Mouse (Mus musculus) liver, embryonic 13.5 days (tissue): Measurements from ENCODE around the gene Tgm7. TPM values are rescaled to one million over a fixed set of nuclear protein-coding genes. Genes with fewer than 3 reads are reported as not detected.

ENCODE experiments used
- ATAC-seq: fragments of 200-750 bp; cut with Nextera tagmentation; 2 replicates; pipeline ENCODE4 v1.8.0; 2017; ENCODE audit warnings: low read depth, mild to moderate bottlenecking, moderate number of reproducible peaks, moderate library complexity
- DNase-seq: peaks from one replicate; pipeline ENCODE4 v3.0.0; 2022
- H3K27ac ChIP-seq: fragments of 300-500 bp; sonication (generic); 2 replicates; pipeline ENCODE4 v1.5.1; 2015; ENCODE audit warnings: moderate library complexity, mild to moderate bottlenecking, inconsistent platforms
- H3K27me3 ChIP-seq: fragments of 300-500 bp; sonication (generic); 2 replicates; pipeline ENCODE4 v1.6.1; 2015; ENCODE audit warnings: mild to moderate bottlenecking, inconsistent platforms
- H3K36me3 ChIP-seq: fragments of 300-500 bp; sonication (generic); 2 replicates; pipeline ENCODE4 v1.6.1; 2015; ENCODE audit warnings: mild to moderate bottlenecking, inconsistent platforms
- H3K4me1 ChIP-seq: fragments of 300-500 bp; sonication (generic); replicated peaks from 2 replicates; pipeline ENCODE4 v1.6.1; 2015; ENCODE audit warnings: inconsistent platforms
- H3K4me2 ChIP-seq: fragments of 300-500 bp; sonication (generic); 2 replicates; pipeline ENCODE4 v1.6.1; 2015; ENCODE audit warnings: inconsistent platforms, mild to moderate bottlenecking, moderate library complexity
- H3K4me3 ChIP-seq: fragments of 300-500 bp; sonication (generic); replicated peaks from 2 replicates; pipeline ENCODE4 v1.5.1; 2015; ENCODE audit warnings: mild to moderate bottlenecking, inconsistent platforms
- H3K9ac ChIP-seq: fragments of 300-500 bp; sonication (generic); 2 replicates; pipeline ENCODE4 v1.6.1; 2015; ENCODE audit warnings: mild to moderate bottlenecking, inconsistent platforms
- H3K9me3 ChIP-seq: fragments of 300-500 bp; sonication (generic); replicated peaks from 2 replicates; pipeline ENCODE4 v1.6.1; 2016; ENCODE audit warnings: inconsistent platforms
- WGBS: fragments of 180-500 bp; shearing (Covaris S2); methylation state at CpG from one replicate; pipeline ENCODE4 v1.1.7; 2015; ENCODE audit not compliant: insufficient replicate concordance; 5-methylcytosine and 5-hydroxymethylcytosine counted together
- polyA plus RNA-seq: library from polyadenylated mRNA; unstranded; fragments of >200 nt; fragmentation: Nextera tagmentation; extraction: Ambion mirVana; gene quantifications from 2 replicates; pipeline ENCODE4 v1.2.1, GENCODE M21; 2015

The Tgm7 gene
- polyA plus RNA-seq, 1 experiment from 2014 or later, result not detected

- H3K36me3 ChIP-seq, result no peaks in the 10 kb centered on the region
- no peak overlapping the region for H3K27ac ChIP-seq
- H3K4me3 ChIP-seq, result no peak overlapping the region
- no peak for DNase-seq
- WGBS, result 66% methylated on average over 6 of the region's 6 CpGs
- no peak overlapping the region for H3K4me2 ChIP-seq
- H3K9me3 ChIP-seq, result no peaks in the 10 kb centered on the region
- no peak overlapping the region for H3K9ac ChIP-seq
- H3K4me1 ChIP-seq, result no peaks in the 10 kb centered on the region
- H3K27me3 ChIP-seq, result 0 out of 2 replicates have a peak, but pooled peaks cover 4% of the 10 kb centered on the region
- no peak for ATAC-seq
These were observed 40.1 kb downstream of the Tgm7 start for GRCm38 (mm10) chr2:121069506-121069905.

GRCm38 (mm10) chr2:121067116-121067515 is 42.5 kb downstream of the Tgm7 start:
- Histone ChIP-seq H3K27ac (no peak overlapping the region), H3K36me3 (no peaks in the 10 kb centered on the region), H3K4me3 (no peak overlapping the region), H3K4me1 (no peaks in the 10 kb centered on the region), H3K4me2 (no peak overlapping the region), H3K27me3 (peaks cover 6% of the 10 kb centered on the region; the same call in 1 of the 2 replicates), H3K9ac (no peak overlapping the region), H3K9me3 (no peaks in the 10 kb centered on the region)
- ATAC-seq (no peak), DNase-seq (no peak)
- WGBS, result 50% methylated on average over 4 of the region's 4 CpGs

GRCm38 (mm10) chr2:121061315-121061714 is 48.3 kb downstream of the Tgm7 start:
- WGBS, result 63% methylated on average over 2 of the region's 2 CpGs
- DNase-seq, result no peak
- H3K27me3 ChIP-seq, result peaks cover 5% of the 10 kb centered on the region; the same call in 1 of the 2 replicates
- no peak overlapping the region for H3K4me3 ChIP-seq
- H3K4me2 ChIP-seq, result no peak overlapping the region
- H3K9me3 ChIP-seq, result no peaks in the 10 kb centered on the region
- H3K9ac ChIP-seq, result no peak overlapping the region
- no peak overlapping the region for H3K27ac ChIP-seq
- H3K4me1 ChIP-seq, result peaks cover 3% of the 10 kb centered on the region
- H3K36me3 ChIP-seq, result no peaks in the 10 kb centered on the region
- no peak for ATAC-seq

GRCm38 (mm10) chr2:121057997-121058396 is 51.6 kb downstream of the Tgm7 start:
- DNase-seq, result no peak
- Histone ChIP-seq H3K4me3 (no peak overlapping the region), H3K36me3 (no peaks in the 10 kb centered on the region), H3K9ac (no peak overlapping the region), H3K9me3 (no peaks in the 10 kb centered on the region), H3K27ac (no peak overlapping the region), H3K27me3 (peaks cover 9% of the 10 kb centered on the region; the same call in 1 of the 2 replicates), H3K4me2 (no peak overlapping the region), H3K4me1 (peaks cover 27% of the 10 kb centered on the region)
- no peak for ATAC-seq
- WGBS, result 48% methylated on average over 6 of the region's 6 CpGs

GRCm38 (mm10) chr2:121055915-121056314 is 53.7 kb downstream of the Tgm7 start:
- Histone ChIP-seq H3K36me3 (no peaks in the 10 kb centered on the region), H3K4me1 (peaks cover 27% of the 10 kb centered on the region), H3K27ac (peak overlapping the region; percentile 58; the same call in 1 of the 2 replicates), H3K9ac (peak overlapping the region; percentile 22), H3K4me3 (no peak overlapping the region), H3K27me3 (0 out of 2 replicates have a peak, but pooled peaks cover 15% of the 10 kb centered on the region), H3K9me3 (no peaks in the 10 kb centered on the region), H3K4me2 (peak overlapping the region; percentile 28; the same call in 1 of the 2 replicates)
- WGBS, result 38% methylated on average over 6 of the region's 6 CpGs
- ATAC-seq (peak; percentile 98), DNase-seq (peak; percentile 65)

- DNase-seq (no peak), ATAC-seq (peak; percentile 59)
- peaks cover 27% of the 10 kb centered on the region for H3K4me1 ChIP-seq
- H3K4me2 ChIP-seq, result no peak overlapping the region
- H3K36me3 ChIP-seq, result no peaks in the 10 kb centered on the region
- no peak overlapping the region for H3K9ac ChIP-seq
- no peak overlapping the region for H3K4me3 ChIP-seq
- no peak overlapping the region for H3K27ac ChIP-seq
- WGBS, result 36% methylated on average over 2 of the region's 2 CpGs
- no peaks in the 10 kb centered on the region for H3K9me3 ChIP-seq
- 0 out of 2 replicates have a peak, but pooled peaks cover 12% of the 10 kb centered on the region for H3K27me3 ChIP-seq
These were observed 55.5 kb downstream of the Tgm7 start for GRCm38 (mm10) chr2:121054060-121054459.

GRCm38 (mm10) chr2:121052176-121052575 is 57.4 kb downstream of the Tgm7 start:
- DNase-seq, result no peak
- peaks cover 27% of the 10 kb centered on the region for H3K4me1 ChIP-seq
- 0 out of 2 replicates have a peak, but pooled peaks cover 12% of the 10 kb centered on the region for H3K27me3 ChIP-seq
- H3K9me3 ChIP-seq, result no peaks in the 10 kb centered on the region
- ATAC-seq, result no peak
- no peak overlapping the region for H3K4me3 ChIP-seq
- no peak overlapping the region for H3K27ac ChIP-seq
- H3K4me2 ChIP-seq, result no peak overlapping the region
- H3K9ac ChIP-seq, result no peak overlapping the region
- WGBS, result 68% methylated on average over 5 of the region's 5 CpGs
- no peaks in the 10 kb centered on the region for H3K36me3 ChIP-seq

- Histone ChIP-seq H3K9me3 (no peaks in the 10 kb centered on the region), H3K4me2 (no peak overlapping the region), H3K36me3 (no peaks in the 10 kb centered on the region), H3K27me3 (no peaks in the 10 kb centered on the region), H3K4me1 (peaks cover 6% of the 10 kb centered on the region; the same call in 1 of the 2 replicates), H3K9ac (no peak overlapping the region), H3K27ac (no peak overlapping the region), H3K4me3 (no peak overlapping the region)
- ATAC-seq (no peak), DNase-seq (no peak)
- WGBS, result 78% methylated on average over 4 of the region's 4 CpGs
These were observed 63.9 kb downstream of the Tgm7 start for GRCm38 (mm10) chr2:121045653-121046052.

Other genes starting within 250 kb of the Tgm7 start
- 14.1 and 16.8 TPM in 2 replicates for gene Ubr1, start 139.1 kb downstream of the Tgm7 start, polyA plus RNA-seq
- 1.9 and 2.3 TPM in 2 replicates for gene Tmem62, start 132.8 kb downstream of the Tgm7 start, polyA plus RNA-seq
- gene Ccndbp1, start 101.4 kb downstream of the Tgm7 start, polyA plus RNA-seq, result 43.5 and 48.3 TPM in 2 replicates
- 136 and 159 TPM in 2 replicates for gene Epb42, start 72.7 kb downstream of the Tgm7 start, polyA plus RNA-seq
- gene Tgm5, start 24.0 kb downstream of the Tgm7 start, polyA plus RNA-seq, result not detected in 2 replicates
- 10.4 and 13.3 TPM in 2 replicates for gene Adal, start 30.6 kb upstream of the Tgm7 start, polyA plus RNA-seq
- gene Lcmt2, start 30.9 kb upstream of the Tgm7 start, polyA plus RNA-seq, result 10.5 and 12.8 TPM in 2 replicates
- 23.0 and 27.9 TPM in 2 replicates for gene Tubgcp4, start 60.9 kb upstream of the Tgm7 start, polyA plus RNA-seq
- gene Zscan29, start 61.3 kb upstream of the Tgm7 start, polyA plus RNA-seq, result 3.3 and 4.0 TPM in 2 replicates
- 15.5 and 18.7 TPM in 2 replicates for gene Trp53bp1, start 161.6 kb upstream of the Tgm7 start, polyA plus RNA-seq
- 0.14 and 0.20 TPM in 2 replicates for gene Map1a, start 179.8 kb upstream of the Tgm7 start, polyA plus RNA-seq
- gene Ppip5k1, start 245.6 kb upstream of the Tgm7 start, polyA plus RNA-seq, result 6.1 and 7.9 TPM in 2 replicates
- gene Ckmt1, start 247.9 kb upstream of the Tgm7 start, polyA plus RNA-seq, result 0.20 and 0.36 TPM in 2 replicates